Mouse (Mus musculus) lung, postnatal 25 days (tissue): ENCODE measurements around the gene Sh2b1.

Experiments
- DNase-seq: peaks from one replicate; pipeline ENCODE4 v3.0.0; 2022; ENCODE audit warnings: low spot score

Gene Sh2b1

DNA sequence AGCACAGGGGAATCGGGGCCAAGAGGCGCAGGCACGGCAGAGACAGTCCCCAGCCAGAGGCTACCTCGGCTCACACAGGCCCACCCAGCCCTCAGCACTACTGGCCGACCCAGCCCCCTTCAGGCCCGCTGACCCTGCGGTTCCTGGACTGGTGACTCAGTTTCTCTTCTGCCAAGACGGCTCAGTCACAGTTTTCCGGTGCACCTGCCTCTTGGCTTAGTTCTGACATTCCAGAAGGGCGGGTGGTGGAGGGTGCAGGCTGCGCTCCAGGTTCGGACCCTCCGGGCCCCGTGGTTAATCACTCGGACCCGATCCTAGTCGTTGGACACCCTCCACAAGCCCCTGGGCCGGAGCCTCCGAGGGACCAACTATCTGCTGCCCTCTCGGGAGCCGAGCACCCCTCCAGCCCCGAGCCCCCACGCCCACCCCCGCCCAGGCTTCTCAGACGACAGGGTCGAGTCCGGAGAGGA is 703 bp downstream of the Sh2b1 start:
- DNase-seq, result no peak

DNA sequence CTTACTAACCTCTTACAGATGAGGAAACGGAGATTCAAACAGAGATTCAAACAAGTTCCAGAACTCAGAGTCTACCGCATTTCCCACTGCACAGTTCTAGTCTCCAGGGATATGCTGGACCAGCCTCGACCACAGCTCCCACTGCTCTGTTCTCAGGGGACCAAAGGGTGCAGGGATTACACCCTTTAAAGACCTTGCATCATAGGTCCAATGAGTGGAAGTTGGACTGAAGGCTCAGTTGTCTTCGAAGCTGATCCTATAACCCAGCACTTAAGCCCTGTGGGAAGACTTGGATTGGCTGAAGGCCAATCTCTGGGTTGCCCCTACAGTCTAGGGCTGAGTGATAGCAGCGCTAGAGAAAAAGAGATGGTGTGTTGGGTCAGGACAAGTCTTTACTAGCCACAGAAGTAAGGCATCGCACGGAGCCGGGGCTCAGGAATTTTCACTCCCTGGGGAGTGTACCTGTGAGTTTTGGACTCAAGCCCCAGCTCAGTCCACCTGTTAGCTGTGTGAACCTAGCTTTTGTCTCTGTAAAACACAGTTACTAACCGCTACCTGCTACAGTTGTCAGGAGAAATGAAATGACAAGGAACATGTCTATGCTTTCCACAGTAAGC is 1.6 kb downstream of the Sh2b1 start:
- DNase-seq, result no peak

DNA sequence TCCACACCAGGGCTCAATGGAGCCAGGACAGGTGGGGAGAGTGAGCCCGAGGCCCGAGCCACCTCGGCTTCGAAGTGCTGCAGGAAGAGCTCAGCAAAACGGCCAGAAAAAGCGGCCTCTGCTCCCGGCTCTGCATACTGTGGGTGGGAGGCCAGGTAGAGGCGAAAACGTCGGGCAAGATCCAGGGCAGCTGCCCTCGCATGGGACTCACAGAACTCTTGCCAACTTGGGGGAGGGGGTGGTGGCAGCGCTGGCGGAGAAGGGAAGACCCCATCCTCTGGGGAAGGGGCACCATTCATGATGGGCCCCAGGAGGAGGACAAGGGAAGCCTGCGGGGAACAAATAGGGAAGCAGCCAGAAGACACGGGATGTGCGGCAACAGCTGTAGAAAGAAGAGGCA is 2.5 kb downstream of the Sh2b1 start:
- no peak for DNase-seq

DNA sequence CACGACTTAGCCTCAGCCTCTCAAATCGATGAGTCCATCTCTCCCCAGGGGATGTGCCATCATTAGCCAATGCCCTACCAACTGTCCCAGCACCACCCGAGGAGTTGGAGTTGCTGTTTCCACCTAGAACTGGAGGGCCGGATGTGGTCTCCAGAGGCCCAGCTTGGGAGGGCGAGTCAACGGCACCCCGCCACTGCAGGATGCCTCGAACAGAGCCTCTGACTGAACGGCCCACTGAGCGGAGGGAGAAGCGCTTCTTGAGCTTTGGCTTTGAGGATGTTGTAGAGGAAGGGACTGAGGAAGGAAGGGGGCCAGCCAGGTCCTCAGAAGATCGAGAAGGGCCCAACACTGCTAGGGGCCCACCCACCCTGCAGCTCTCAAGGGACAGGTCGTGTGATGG is 2.9 kb downstream of the Sh2b1 start:
- DNase-seq, result no peak

DNA sequence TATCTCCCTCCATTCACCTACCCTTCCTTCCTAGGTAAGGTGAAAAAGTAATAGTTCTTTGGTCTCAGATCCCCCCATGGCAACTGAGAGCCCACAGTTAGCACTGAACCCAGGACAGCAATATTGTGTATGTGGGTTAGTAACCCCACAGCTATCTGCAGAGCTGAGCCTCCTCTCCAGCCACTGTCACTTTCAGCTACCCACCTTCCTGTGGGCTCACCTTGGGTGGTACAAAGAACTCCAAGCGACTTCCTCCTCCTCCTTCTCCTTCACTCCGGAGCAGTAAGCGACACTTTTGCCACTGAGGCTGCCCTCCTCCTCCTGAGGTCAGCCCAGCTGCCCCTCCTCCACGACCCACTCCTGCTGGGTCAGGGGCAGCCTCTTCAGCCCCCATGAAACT is 3.4 kb downstream of the Sh2b1 start:
- DNase-seq, result no peak

DNA sequence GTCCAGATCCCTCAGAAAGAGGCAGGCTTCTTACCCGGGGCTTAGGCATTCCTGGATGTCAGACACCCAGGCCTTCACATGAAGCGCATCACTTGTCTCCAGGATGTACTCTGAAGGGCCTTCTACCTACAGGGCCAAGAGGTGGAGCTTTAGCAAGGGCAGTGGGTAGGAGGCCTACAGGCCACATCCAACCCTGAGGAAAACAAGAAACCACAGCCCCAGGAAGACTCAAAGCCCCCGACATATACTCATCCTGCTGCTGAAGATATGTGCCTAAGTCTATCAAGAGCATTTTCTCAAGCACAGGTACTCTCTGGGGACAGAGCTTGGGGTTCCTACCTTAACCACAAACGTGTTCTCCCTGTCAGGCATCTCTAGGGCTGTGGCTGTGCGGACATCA is 3.9 kb downstream of the Sh2b1 start:
- no peak for DNase-seq

DNA sequence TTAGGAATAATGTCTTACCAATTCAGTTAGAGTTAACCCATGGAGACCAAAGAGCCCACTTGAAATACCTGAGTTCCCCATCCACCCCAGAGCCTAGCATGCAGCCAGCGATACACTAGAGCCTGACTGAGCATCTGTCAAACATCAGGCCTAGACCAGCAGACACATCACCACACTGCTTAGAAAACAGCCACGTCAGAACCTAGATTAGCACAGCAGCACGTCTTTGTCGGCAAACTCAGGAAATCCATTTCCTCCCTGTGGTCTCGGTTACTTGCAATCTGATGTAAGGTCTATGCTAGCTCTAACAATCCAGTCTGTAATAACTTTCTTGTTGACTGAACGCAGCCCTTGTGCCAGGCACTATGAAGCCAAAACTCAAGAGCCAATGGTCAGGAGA is 5.1 kb downstream of the Sh2b1 start:
- DNase-seq, result no peak

DNA sequence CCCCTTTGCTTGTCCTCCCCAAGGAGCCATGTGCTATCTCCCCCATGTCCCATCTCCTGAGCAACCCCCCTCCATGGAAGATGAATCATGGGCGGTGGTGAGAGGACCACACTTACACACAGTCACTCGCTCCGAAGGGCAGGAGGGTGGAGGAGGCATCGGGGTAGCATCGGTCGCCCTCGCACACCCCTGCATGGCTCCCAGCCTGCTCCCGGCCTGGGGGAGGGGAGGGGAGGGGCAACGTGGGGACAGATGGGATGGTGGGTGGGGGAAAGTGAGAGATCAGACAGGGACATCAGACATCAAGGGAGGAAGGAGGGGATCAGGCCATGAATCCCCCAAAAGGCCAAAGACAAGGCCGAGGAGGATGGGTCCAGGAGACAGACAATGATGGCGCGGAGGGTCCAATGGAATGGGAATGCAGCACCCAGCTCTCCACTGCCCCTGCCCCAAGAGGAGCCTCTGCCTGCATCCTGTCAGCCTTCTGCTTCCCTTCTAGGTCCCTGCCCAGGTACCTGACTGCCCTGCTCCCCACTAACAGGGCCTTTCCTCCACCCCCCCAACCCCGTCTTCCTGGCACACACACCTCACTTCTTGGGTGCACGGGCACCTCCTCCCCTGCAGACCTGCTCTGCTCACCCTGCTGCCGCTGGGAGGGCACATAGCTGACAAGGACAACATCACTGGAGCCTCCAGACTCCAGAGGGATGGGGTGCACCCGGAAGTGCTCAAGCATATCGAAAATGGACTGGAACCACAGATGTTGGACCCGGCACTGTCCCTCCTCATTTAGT is 7.2 kb downstream of the Sh2b1 start:
- no peak for DNase-seq

DNA sequence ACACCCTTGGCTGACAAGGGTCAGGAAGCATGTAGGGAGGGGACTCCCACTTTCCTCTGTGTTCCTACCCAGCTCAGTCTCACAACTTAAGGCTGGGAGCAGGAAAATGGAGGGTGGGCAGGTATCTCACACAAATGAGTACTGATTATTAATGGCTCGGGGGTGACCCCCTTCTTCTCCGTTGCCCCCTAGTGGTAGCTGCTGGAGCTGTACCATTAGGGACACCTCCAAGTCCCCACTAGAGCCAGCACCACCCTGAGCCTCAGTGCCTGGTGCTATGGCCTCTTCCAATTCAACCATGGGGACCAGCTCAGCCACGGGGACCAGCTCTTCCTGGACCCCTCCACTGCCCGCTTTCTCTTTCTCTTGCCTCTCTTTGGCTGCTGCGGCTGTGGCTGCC is 8.0 kb downstream of the Sh2b1 start:
- DNase-seq, result no peak

DNA sequence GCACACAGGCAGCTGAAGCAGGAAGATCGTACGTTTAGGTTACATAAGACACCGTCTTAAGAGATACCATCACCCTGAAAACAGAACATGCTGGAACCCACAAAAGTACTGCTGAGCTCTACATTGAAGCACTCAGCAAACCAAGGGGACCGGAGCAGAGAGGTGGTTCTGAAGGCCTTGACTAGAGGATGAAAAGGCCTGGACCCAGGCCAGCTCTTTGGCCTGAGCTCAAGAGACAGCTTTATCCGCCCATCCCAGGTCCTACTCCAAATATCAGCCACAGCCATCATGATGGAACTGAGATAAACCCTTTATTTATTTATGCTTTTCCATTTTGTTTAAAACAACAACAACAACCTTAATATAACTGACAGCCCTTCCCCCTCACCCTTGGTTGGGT is 8.5 kb downstream of the Sh2b1 start:
- no peak for DNase-seq

DNA sequence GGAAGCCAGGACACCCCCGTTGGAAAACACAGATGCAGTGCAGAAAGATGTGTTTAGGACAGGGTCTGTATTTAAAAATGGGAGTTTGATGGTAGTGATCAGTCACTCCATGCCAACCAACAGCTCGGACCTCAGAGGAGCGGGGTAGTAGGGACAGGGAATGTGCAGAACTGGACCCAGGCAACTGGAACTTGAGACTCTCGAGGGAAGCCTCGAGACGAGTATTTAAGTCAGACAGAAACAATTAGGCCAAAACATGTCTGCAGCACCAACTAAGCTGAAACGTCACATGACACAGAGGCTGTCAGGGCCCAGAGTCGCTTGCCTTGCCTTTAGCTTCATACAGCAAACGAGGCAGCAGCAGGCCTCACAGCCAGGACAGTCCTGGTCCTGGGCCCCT is 9.1 kb downstream of the Sh2b1 start:
- DNase-seq, result no peak

DNA sequence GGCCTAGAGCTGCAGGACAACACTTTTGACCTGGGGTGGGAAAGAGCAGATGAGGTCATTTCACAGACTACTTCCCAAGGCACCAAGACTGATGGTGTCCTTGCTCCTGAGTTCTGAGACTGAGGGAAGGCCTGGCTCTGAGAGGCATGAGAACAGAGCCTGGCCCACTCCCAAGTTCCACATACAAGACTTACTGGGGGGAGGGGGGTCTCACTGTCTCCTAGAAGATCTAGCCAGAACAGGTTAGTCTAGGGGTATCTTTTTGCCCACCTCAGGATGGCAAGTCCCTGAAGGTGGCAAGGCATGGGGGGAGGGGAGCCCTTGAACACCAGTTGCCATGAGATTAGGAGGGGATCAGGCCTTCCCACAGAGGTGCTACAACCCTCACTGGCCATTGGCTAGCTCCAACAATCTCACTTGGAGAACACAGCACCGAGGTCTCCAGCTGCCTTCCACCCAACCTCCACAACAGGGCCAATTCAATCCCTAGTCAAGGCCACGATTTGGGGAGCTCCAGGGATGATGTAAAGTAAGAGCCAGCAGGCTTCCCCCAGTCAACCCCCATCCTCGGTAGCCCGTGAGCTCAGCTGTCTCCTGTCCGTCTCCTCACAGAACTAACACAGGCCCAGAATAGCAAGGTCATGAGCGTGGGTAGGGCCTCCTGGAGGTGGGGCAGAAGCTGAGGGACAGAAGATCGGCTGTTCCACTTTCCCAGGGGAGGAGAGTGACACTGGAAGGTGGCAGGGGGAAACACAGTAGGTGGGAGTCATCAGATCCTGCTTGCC is 9.8 kb downstream of the Sh2b1 start:
- no peak for DNase-seq

DNA sequence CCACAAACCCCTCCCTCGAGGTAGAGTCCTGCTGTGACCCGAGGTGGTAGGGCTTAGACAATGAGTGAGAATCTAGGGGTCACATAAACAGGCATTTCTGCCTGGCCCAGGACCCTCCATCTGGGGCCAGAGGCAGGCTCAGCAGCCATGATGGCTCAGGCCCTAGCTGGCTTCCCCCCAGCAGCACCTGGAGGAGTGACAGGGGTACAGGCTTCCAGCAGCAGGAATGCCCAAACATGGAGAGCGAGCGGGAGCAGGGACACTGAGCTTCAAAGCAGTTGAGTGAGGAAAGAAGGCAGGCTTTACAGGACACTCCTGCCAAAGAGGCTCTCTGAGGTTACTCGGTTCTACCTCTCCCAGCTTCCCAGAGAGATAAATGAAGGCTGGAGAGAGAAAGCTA is 10.4 kb downstream of the Sh2b1 start:
- DNase-seq, result no peak

DNA sequence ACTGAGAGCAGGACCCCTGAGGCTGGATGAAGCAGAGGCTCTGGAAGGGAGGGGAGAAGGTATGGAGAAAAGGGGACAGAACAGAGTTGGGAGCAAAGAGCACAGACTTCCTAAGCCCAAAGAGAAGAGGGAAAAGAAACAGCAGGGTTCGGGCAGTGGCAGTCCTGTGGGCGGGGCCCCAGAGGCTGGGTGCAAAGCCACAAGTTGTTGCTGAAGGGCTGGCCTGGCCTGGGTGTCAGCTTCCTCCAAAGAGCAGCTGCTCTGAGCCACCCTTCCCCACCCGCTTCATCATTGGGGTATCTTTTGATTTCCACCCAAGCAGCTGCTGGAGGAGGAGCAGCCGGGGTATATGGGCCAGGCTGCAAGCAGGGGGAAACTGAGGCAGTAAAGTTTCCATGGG is 11.1 kb downstream of the Sh2b1 start:
- DNase-seq, result no peak

DNA sequence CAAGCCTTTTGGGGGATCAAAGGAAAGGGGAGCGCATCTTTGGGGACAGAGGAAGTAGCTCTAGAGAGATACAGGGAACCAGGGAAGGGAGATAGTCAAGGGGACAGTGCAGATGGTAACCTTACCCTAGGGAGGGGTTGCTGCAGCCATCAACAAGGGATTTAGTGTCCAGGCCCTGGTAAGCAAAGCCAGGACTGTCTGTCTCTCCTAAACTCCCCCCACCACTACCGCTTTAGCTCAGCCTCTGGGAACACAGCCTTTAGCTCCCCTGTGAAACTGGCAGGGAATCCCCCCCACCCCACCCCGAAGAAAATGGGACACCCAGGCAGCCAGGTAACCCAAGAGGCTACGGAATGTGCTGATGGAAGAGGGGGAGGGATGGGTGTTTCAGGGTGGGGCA is 11.7 kb downstream of the Sh2b1 start:
- no peak for DNase-seq

DNA sequence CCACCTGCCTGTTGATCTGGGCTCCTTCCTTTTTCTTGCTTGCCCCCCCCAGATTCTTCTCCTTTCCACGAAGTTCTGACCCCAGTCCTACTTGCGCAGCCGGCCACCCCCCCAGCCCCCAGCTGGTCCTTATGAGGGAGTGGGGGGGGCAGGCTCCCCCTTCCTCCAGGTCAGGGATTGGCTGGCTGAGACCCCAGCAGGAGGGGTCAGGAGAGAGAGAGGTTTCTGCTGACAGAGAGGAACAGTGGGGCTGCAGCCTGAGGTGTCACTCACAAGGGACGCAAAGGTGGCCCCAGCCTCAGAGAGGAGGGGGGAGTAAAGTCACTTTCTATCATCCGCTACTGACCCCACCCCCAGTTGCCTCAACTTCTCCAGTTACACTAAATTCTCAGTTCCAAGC is 12.2 kb downstream of the Sh2b1 start, which contains the start of gene Atp2a1:
Atp2a1 (minus strand) TSS at position 105 of the 400 bp plus-strand sequence.
- DNase-seq, result no peak

DNA sequence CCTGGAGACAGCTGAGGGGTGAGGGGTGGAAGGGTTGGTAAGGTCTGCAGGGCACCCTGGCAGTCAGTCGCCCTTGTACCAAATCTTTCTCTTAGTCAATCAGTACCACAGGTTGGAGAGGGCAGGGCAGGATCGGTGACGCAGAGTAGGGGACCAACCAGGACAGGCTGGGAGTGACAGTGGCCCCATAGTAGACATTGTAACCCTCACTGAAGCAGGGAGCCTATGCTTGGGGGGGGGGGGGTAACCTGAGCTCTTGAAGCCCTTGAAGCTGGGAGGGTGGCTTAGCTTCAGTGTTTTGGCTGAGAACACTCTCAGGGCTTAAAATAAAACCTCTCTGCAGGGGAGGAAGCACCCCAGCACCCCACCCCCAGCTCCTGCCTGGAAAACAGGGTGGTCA is 13.6 kb downstream of the Sh2b1 start:
- DNase-seq, result no peak

DNA sequence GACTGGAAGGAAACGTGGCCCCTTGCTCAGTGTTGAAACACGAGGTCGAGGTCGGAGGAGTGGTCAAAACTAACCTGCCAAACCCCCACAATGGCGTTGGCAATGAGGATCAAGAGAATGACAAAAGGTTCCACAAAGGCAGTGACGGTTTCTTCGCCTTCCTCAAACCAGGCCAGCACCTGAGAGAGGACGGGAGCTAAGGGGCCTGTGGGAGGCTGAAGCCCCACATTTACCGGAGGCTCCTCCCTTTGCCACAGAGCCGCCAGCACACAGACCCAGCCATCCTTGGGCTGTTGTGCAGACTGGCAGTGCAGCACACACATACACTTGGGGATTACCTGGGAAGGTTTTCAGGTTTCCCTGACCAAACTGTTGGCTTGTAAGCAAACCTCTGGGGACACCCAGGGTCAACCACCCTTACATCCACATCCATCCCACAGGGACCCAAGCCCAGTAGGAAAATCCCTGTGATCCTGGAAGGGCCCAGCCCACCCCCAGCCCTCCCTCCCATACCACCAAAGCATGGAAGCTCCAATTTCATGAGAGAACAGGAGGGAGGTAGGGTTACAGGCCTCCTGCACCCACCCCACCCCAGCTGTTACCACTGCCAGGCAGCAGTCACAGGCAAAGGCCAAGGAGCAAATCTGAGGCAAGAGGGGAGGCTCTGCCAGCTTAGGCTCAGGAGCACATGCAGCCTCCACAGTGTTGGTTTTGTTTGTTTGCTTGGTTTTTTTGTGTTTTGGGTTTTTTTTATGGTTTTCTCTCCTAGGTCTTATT is 14.4 kb downstream of the Sh2b1 start:
- DNase-seq, result no peak

DNA sequence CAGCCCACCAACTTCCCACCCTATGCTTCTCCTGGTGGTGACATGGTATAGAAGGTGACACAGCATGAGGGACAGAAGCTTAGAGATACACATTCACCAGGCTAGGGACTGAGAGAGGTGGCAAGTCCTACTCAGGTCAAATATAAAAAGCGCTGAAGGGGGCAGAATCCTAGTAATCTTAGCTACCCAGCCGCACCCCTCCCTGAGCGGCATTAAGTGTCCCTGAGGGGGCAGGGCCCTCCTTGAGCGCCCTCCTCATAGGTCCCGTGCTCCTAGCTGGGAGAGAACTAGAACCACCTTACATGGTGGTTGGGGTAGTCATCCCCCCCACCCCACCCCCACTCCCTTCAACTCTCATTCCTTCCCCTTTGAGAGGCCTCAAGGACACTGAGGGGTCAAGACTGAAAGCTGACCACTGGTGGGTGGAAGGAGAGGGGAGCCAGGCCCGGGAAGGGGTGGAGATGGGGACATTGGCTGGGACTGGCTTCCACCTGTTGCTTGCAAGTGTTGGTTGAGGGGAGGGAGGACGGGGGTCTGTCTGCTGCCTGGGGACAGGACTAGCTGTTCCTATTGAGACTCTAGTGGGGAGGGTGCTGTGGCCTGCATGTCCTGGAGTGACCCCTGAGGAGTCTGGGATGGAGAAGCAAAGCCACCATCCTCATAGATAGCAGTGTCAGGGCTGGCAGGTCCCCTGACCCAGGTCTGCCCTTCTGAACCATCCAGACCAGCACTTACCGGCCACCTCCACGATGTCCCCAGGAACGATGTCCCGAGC is 16.2 kb downstream of the Sh2b1 start:
- DNase-seq, result no peak

DNA sequence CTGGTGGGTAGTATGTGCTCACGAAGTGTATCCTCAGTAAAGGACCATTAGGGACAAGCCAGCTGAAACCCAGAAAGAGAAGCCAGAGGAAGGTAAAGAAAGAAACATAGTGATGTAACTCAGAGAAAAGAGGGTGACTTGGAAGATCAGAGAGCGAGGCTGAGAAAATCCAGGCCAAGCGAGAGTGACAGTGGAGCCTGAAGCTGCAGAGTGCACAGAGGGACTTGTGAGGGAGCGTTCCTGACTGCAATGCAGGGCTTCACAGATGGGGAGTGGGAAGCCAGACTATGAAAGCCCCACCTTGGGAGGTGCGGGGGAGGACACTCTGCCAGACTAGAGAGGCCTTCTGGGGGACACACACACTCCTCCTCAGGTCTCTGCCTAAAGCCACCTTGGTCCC is 17.0 kb downstream of the Sh2b1 start:
- DNase-seq, result no peak
